Mouse (Mus musculus): ENCODE results near the gene Ncapg2.

GRCm38 (mm10) chr12:116473264-116473663 is 68.1 kb downstream of the Ncapg2 start:
- TF ChIP-seq CTCF (IDR thresholded peaks at IDR 0.05; ENCODE audit: low read depth, low read length), result no peak
- no peak for TF ChIP-seq EP300 (IDR thresholded peaks at IDR 0.05; ENCODE audit: insufficient read depth, low read depth, low read length)
